Mouse (Mus musculus): ENCODE data around the gene Trpc4. TPM values are rescaled to one million over a fixed set of nuclear protein-coding genes. Genes with fewer than 3 reads are reported as not detected.

Gene Trpc4
- polyA plus RNA-seq, 1 experiment from 2014 or later: 1.1 TPM

DNA sequence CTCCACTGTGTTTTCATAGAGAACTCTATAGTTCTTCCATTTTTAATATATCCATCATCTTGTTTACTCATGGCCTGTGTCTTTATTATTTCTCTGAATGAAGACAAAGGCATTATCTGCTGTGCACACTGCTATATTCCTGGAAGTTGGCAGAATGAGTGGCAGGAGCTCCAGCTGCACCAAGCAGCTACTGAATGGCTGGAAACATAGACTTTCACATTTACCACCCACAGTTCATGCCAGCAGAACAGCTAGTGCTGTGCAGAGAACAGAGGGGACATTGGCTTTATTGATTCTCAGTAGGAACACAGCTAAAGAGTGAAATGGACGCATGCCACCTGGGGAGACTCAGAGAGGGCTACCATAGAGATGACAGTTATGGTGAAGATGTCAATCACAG is 55.6 kb downstream of the Trpc4 start:
- no peaks in the 10 kb centered on the region for H3K9me3 ChIP-seq (replicated peaks)
- 80% methylated on average over 1 of the region's 1 CpGs for WGBS
- no peak overlapping the region for H3K27ac ChIP-seq (replicated peaks)
- DNase-seq (ENCODE audit: low spot score): no peak
- H3K36me3 ChIP-seq: no peaks in the 10 kb centered on the region
- no peaks in the 10 kb centered on the region for H3K27me3 ChIP-seq (ENCODE audit: low read depth, poor library complexity, severe bottlenecking)
- no peak overlapping the region for H3K4me3 ChIP-seq
- no peaks in the 10 kb centered on the region for H3K4me1 ChIP-seq

DNA sequence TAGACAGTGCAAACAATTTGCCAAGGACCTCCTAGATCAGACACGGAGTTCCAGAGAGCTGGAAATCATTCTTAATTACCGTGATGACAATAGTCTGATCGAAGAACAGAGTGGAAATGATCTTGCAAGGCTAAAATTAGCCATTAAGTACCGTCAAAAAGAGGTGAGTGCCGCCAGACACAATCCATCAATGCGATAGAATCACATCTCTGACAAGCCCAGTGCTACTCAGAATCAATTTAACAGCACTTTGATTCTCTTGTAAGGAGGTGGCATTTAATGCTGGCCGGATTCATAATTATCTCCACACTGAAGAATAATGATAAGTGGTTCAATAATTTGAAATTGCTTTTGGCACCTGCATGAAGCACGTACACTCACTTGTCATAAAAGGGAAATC is 66.7 kb downstream of the Trpc4 start:
- Histone ChIP-seq H3K36me3 (no peaks in the 10 kb centered on the region), H3K27ac (replicated peaks) (no peak overlapping the region), H3K4me1 (no peaks in the 10 kb centered on the region), H3K9me3 (replicated peaks) (no peaks in the 10 kb centered on the region), H3K27me3 (ENCODE audit: low read depth, poor library complexity, severe bottlenecking) (no peaks in the 10 kb centered on the region), H3K4me3 (no peak overlapping the region)
- WGBS: 93% methylated on average over 8 of the region's 8 CpGs
- DNase-seq (ENCODE audit: low spot score): no peak

DNA sequence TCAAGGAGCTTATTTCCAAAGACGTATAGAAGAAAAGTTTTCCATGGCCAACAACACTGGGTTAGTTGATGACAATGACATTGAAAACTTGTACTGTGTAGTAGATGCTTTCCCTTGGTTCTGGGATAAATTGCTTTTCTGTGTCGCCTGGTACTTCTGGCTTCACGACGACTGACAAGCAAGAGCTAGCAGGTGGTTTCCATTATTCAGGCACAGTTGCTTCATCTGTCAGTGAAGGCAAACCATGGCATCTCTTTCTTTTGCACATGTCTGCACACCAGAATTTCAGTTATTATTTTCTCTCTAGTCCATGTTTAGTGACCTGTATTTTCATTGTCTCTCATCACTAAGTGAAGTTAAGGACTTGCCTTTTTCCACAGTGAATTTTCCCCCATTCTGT is 72.6 kb downstream of the Trpc4 start:
- 76% methylated on average over 4 of the region's 4 CpGs for WGBS
- no peaks in the 10 kb centered on the region for H3K27me3 ChIP-seq (ENCODE audit: low read depth, poor library complexity, severe bottlenecking)

DNA sequence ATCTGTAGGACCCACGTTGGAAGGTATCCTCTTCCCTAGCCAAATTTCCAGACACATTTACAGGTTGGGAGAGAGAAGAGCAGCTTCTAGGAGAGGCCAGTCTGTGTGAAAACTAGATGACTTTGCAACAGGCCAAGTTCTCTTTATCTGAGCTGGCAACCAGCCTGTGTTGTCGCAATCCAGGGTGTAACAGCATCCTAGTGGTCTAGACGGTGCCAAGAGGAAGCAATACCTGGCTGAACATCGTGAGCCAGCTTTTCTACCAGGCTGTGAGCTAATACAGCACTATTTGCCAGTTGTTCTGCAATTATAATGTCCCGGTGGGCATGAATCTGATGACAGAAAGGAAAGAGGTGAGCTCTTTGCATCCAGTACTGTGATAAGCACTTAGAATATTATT is 83.1 kb downstream of the Trpc4 start:
- Histone ChIP-seq H3K36me3 (no peaks in the 10 kb centered on the region), H3K27me3 (ENCODE audit: low read depth, poor library complexity, severe bottlenecking) (no peaks in the 10 kb centered on the region), H3K4me1 (no peaks in the 10 kb centered on the region), H3K4me3 (no peak overlapping the region), H3K27ac (replicated peaks) (no peak overlapping the region), H3K9me3 (replicated peaks) (no peaks in the 10 kb centered on the region)
- 75% methylated on average over 5 of the region's 5 CpGs for WGBS
- DNase-seq (ENCODE audit: low spot score): no peak

More for the DNA sequence above, 72.6 kb downstream of the Trpc4 start:
- H3K9me3 ChIP-seq (replicated peaks): no peaks in the 10 kb centered on the region; the same call in 1 of the 2 replicates
- H3K4me3 ChIP-seq: no peak overlapping the region
- H3K36me3 ChIP-seq: no peaks in the 10 kb centered on the region
- no peak for DNase-seq (ENCODE audit: low spot score)
- H3K4me1 ChIP-seq: no peaks in the 10 kb centered on the region
- H3K27ac ChIP-seq (replicated peaks): no peak overlapping the region

DNA sequence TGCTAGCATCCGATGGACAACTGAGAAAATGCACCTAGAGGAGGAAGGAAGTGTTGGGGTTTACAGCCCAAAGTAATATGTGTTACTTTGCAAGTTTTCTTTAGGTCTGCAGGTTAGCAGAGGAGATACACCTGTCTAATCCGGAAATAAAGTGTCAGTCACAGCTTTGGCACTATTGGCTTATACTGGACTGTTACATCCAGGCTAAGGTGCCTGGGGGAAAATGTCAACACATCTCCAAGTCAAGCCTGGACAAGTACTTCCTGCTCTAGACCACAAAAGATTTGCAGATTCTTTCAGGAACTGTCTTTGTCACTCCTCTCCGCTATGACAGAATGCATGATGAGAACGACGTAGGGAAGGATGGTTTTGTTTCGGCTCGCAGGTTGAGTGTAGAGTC is 83.6 kb downstream of the Trpc4 start:
- 95% methylated on average over 7 of the region's 7 CpGs for WGBS
- Histone ChIP-seq H3K27ac (replicated peaks) (no peak overlapping the region), H3K4me1 (no peaks in the 10 kb centered on the region), H3K36me3 (no peaks in the 10 kb centered on the region), H3K9me3 (replicated peaks) (no peaks in the 10 kb centered on the region), H3K4me3 (no peak overlapping the region), H3K27me3 (ENCODE audit: low read depth, poor library complexity, severe bottlenecking) (no peaks in the 10 kb centered on the region)
- no peak for DNase-seq (ENCODE audit: low spot score)

DNA sequence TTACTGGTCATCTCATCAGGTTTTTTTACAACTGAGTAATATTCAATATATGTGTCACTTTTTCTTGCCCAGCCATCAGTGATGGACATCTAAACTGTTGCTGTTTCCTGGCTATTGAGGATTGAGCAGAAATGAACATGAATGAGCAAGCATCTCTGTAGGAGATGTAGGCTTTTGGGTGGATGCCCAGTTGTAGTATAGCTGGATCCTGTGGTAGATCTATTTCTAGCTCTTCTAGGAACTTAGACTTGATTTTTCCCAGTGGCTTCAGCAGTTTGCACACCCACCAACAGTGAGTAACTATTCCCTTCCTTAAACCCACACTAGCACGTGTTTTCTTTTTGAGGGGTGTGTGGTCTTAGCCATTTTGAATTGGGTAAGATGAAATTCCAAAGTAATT is 87.3 kb downstream of the Trpc4 start:
- H3K4me1 ChIP-seq: no peaks in the 10 kb centered on the region
- 83% methylated on average over 1 of the region's 1 CpGs for WGBS
- no peaks in the 10 kb centered on the region for H3K27me3 ChIP-seq (ENCODE audit: low read depth, poor library complexity, severe bottlenecking)
- H3K27ac ChIP-seq (replicated peaks): no peak overlapping the region
- no peaks in the 10 kb centered on the region for H3K9me3 ChIP-seq (replicated peaks)
- no peaks in the 10 kb centered on the region for H3K36me3 ChIP-seq
- no peak overlapping the region for H3K4me3 ChIP-seq
- no peak for DNase-seq (ENCODE audit: low spot score)

DNA sequence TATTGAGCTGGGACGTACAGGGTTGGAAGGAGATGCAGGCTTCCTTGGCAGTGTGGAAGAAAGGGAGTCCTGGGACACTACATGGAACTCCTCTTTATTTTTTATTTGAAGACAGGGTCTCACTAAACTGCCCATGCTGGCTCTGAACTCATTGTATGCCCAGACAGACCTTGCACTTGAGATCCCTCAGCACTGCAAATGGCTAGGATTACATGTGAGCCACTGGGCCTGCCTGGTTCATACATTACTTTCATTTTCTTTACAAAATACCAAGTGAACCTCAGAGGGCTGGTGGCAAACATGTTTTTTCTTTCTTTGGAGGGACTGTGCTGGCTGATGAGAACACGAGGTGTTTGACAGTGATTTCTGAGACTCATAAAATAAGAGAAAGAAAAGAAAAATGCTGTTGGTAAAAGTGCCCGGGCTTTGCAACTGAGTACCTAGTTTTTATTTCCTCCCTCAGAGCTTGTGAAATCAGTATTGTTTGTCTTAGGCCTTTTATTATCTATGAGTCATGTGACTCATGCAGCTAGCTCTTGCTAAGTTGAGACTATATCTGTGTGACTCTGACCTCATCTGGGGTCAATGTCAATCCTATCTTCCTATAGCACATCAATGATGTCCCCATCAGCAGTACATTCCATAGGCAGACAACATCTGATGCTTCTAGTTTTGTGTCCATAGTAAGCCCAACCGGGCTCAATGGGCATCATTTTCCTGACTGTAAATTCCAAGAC is 89.1 kb downstream of the Trpc4 start:
- H3K27me3 ChIP-seq (ENCODE audit: low read depth, poor library complexity, severe bottlenecking): no peaks in the 10 kb centered on the region
- H3K9me3 ChIP-seq (replicated peaks): no peaks in the 10 kb centered on the region
- WGBS: 90% methylated on average over 4 of the region's 4 CpGs
- no peak overlapping the region for H3K27ac ChIP-seq (replicated peaks)
- no peaks in the 10 kb centered on the region for H3K4me1 ChIP-seq
- H3K4me3 ChIP-seq: no peak overlapping the region
- H3K36me3 ChIP-seq: no peaks in the 10 kb centered on the region
- DNase-seq (ENCODE audit: low spot score): no peak

DNA sequence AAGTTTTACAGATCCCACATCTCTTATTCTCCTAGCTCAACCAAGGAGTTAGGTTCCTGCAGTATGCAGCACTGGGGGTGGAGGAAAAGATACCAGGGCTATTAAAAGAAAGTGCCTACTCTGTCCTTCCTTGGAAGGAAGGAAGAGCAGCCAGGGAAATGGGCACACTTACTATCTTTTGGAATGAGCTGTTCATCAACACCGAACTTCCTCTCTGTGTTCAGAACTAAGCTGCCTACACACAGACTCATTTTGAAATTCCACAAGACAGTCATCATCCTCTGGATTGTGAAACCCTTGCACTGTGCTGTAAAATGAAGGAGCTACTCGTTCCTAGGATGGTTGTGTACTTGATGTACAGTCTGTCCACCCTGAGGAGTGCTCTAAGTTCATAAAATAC is 90.6 kb downstream of the Trpc4 start:
- H3K27ac ChIP-seq (replicated peaks): no peak overlapping the region
- no peak overlapping the region for H3K4me3 ChIP-seq
- no peaks in the 10 kb centered on the region for H3K9me3 ChIP-seq (replicated peaks)
- 84% methylated on average over 2 of the region's 2 CpGs for WGBS
- no peaks in the 10 kb centered on the region for H3K27me3 ChIP-seq (ENCODE audit: low read depth, poor library complexity, severe bottlenecking)
- H3K4me1 ChIP-seq: no peaks in the 10 kb centered on the region
- H3K36me3 ChIP-seq: no peaks in the 10 kb centered on the region
- no peak for DNase-seq (ENCODE audit: low spot score)

DNA sequence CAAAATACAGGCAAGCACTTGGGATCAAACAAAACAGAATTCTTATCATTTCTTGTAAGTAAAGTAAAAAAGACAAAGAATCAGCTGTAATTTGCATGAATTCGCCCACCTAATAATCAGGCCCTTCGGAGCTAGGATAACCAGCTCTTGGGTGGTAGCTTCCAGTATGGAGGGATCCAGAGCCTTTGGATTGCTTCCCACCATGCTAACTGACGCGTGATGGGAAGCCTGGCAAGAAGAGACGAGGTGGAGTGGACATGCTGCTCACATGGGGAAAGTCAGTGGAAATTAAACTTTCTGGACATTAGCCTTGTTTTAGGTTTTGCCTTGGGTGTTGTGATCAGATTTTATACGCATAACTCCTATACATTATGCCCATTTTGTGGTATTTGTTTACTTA is 93.5 kb downstream of the Trpc4 start:
- Histone ChIP-seq H3K4me3 (no peak overlapping the region), H3K9me3 (replicated peaks) (no peaks in the 10 kb centered on the region), H3K36me3 (no peaks in the 10 kb centered on the region), H3K27me3 (ENCODE audit: low read depth, poor library complexity, severe bottlenecking) (no peaks in the 10 kb centered on the region), H3K4me1 (no peaks in the 10 kb centered on the region), H3K27ac (replicated peaks) (no peak overlapping the region)
- DNase-seq (ENCODE audit: low spot score): no peak
- WGBS: 90% methylated on average over 6 of the region's 6 CpGs

DNA sequence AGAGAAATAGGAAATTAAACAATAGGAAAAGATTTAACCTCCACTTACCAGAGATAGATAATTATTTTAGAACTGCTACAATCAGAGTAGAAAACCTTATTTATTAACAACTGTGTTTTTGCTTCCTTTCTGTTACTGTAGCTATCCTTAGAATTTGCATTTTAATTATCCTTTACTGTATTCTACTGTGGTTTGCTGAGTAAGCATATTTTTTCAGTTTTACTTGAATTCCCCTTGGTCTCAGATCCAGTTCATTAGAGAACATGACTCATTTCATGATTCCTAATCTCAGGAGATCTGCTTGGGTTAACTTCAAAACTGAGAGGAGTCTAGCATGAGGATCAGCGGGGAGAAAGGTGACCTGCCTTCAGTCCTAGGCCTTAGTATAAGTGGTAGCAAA is 111.1 kb downstream of the Trpc4 start:
- no peak overlapping the region for H3K4me3 ChIP-seq
- H3K36me3 ChIP-seq: no peaks in the 10 kb centered on the region
- no peaks in the 10 kb centered on the region for H3K9me3 ChIP-seq (replicated peaks)
- H3K27ac ChIP-seq (replicated peaks): no peak overlapping the region
- no peaks in the 10 kb centered on the region for H3K27me3 ChIP-seq (ENCODE audit: low read depth, poor library complexity, severe bottlenecking)
- H3K4me1 ChIP-seq: no peaks in the 10 kb centered on the region
- no peak for DNase-seq (ENCODE audit: low spot score)
- 96% methylated on average over 1 of the region's 1 CpGs for WGBS

DNA sequence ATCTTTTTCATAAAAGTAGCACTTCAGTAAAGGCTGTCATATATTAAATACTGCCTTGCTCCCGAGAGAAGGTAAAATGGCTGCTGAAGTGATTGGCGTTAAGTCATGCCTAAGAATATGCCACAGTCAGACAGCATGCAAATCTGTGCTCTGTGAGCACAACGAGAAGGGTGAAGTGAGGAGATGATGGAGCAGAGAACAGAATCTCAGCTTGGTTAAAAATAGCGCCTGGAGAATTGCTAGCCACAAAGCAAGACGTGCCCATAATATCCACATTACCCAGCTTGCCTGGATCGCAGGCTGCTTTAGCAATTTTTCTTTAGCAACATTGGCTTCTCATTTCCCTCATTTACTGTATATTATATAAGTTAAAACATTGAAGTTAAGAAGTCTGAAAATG is 113.3 kb downstream of the Trpc4 start:
- no peak overlapping the region for H3K27ac ChIP-seq (replicated peaks)
- H3K4me1 ChIP-seq: no peaks in the 10 kb centered on the region
- no peaks in the 10 kb centered on the region for H3K36me3 ChIP-seq
- H3K4me3 ChIP-seq: no peak overlapping the region
- H3K27me3 ChIP-seq (ENCODE audit: low read depth, poor library complexity, severe bottlenecking): no peaks in the 10 kb centered on the region
- 90% methylated on average over 6 of the region's 6 CpGs for WGBS
- no peaks in the 10 kb centered on the region for H3K9me3 ChIP-seq (replicated peaks)
- no peak for DNase-seq (ENCODE audit: low spot score)

DNA sequence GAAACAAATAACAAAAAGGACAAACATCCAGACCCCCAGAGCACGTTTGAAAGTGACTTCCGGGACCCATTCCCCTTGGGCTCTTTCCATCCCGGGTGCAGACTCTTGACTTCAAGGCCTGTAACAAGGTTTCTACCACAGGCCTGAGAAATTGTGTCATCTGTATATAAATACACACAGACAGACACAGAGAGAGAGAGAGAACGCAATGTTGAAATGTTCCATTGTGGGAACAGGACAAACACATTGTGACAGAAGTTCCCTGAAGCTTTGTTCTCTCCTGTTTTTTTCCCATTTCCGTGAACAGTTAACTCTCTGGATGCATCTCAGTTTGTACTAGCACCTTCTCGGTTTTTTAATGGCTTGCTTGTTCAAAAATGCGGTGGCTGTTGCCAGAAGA is 118.8 kb downstream of the Trpc4 start:
- no peak for DNase-seq (ENCODE audit: low spot score)
- no peak overlapping the region for H3K27ac ChIP-seq (replicated peaks)
- no peaks in the 10 kb centered on the region for H3K4me1 ChIP-seq
- 84% methylated on average over 7 of the region's 7 CpGs for WGBS
- no peak overlapping the region for H3K4me3 ChIP-seq
- no peaks in the 10 kb centered on the region for H3K27me3 ChIP-seq (ENCODE audit: low read depth, poor library complexity, severe bottlenecking)
- no peaks in the 10 kb centered on the region for H3K9me3 ChIP-seq (replicated peaks)
- no peaks in the 10 kb centered on the region for H3K36me3 ChIP-seq

DNA sequence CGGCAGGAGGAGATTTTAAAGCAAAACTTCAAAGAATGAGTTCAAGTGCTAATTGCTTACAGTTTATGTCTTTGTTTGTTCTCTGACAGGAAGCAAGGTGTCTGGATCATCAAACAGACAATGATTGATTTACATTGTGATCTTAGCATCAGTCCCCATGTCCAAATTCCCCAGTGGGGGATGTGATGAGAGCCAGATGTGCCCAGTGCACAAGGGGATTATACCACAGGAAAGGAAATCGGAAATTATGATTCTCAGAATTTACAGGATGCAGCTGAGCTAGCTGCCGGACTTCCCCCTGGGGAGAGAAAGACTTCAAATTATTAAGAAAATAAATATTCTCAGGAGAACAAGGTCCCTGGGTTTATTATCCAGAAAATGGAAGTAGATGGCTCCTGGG is 133.9 kb downstream of the Trpc4 start:
- Histone ChIP-seq H3K9me3 (replicated peaks) (no peaks in the 10 kb centered on the region), H3K4me3 (no peak overlapping the region), H3K27me3 (ENCODE audit: low read depth, poor library complexity, severe bottlenecking) (no peaks in the 10 kb centered on the region), H3K4me1 (no peaks in the 10 kb centered on the region), H3K27ac (replicated peaks) (no peak overlapping the region), H3K36me3 (no peaks in the 10 kb centered on the region)
- 73% methylated on average over 3 of the region's 3 CpGs for WGBS
- no peak for DNase-seq (ENCODE audit: low spot score)

DNA sequence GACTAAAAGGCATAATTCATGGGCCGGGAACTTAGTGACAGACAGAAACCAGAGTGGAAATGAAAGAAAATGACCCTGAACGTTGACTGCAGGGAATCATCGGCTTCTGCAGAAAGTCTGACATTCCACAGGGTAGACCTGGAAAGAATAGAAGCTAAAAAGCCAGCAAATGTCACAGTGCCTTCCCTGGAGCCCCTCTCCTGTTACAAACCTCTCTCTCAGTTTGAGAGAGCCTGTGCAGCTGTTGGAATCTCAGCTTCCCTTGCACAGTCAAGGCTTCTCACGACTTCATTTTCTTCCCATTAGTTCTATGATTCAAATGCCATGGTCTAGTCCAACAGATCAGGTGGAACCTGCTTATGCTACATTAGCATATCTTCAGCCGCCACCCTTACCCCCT is 154.8 kb downstream of the Trpc4 start:
- no peak for DNase-seq (ENCODE audit: low spot score)
- H3K36me3 ChIP-seq: no peaks in the 10 kb centered on the region
- no peaks in the 10 kb centered on the region for H3K9me3 ChIP-seq (replicated peaks)
- no peaks in the 10 kb centered on the region for H3K4me1 ChIP-seq
- no peak overlapping the region for H3K27ac ChIP-seq (replicated peaks)
- whole genome bisulfite sequencing: 52% methylated on average over 5 of the region's 5 CpGs
- H3K4me3 ChIP-seq: no peak overlapping the region
- H3K27me3 ChIP-seq (ENCODE audit: low read depth, poor library complexity, severe bottlenecking): no peaks in the 10 kb centered on the region
